7 mouse cellular contexts compared by ENCODE assay signal in the genomic region with DNA sequence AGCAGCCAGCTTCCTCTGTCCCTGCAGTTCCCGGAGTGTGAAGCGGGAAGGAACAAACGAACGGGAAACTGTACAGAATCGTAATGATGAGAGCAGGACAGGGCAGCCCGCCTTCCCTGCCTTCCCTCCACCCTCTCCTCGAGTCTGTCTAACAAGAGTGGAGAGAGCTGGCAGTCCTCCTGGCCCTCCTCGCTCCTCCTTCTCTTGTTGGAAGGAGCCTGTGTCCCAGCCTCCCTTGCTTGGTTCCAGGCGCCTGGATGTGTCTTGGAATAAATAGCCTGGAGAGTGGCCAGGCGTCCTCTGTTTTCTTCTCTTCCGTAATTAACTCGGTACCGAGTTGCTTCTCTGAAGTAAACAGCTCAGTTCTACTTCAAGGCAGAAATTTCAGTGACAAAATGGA.
DNase-seq lines count a peak whose midpoint lies in the region; ATAC-seq and TF ChIP-seq lines count a peak whose summit lies in the region.

No protein-coding gene starts in this region.

- peak; percentile 87 for ATAC-seq in lung, embryonic 14.5 days (ENCODE audit: insufficient read depth)

- H3K27ac ChIP-seq in lung, embryonic 14.5 days (ENCODE audit: low read depth) = no peak overlapping the region

- no peaks in the 10 kb centered on the region for H3K4me1 ChIP-seq in lung, embryonic 14.5 days (ENCODE audit: insufficient read depth)

- peak; percentile 71 for DNase-seq in urinary bladder, postnatal 14 days (ENCODE audit: low spot score)
- DNase-seq in urinary bladder, adult 2 months (ENCODE audit: low spot score) = no peak
- peak; percentile 82 to 84 for DNase-seq in frontal cortex, adult 2 months (ENCODE audit: extremely low spot score in 1 of 2, low spot score in 1 of 2)
- DNase-seq in kidney, postnatal 10 days = peak; percentile 73
- DNase-seq in lung, embryonic 14.5 days = peak; percentile 68
- peak; percentile 78 for DNase-seq in telencephalon, adult 2 months (ENCODE audit: low read depth, low spot score)
- no peak for DNase-seq in thymus, adult 18-20 months

- no peak overlapping the region for H3K4me2 ChIP-seq in lung, embryonic 14.5 days

- no peak overlapping the region for H3K9ac ChIP-seq in lung, embryonic 14.5 days

- TF ChIP-seq CTCF in lung, embryonic 14.5 days (IDR thresholded peaks at IDR 0.05; ENCODE audit: low read depth) = no peak

- no peak overlapping the region for H3K4me3 ChIP-seq in lung, embryonic 14.5 days (ENCODE audit: low read depth, low read length)

- no peaks in the 10 kb centered on the region for H3K9me3 ChIP-seq in lung, embryonic 14.5 days (ENCODE audit: low read depth, low read length)

- 52% methylated on average over 13 of the region's 13 CpGs for WGBS in lung, embryonic 14.5 days

- H3K27me3 ChIP-seq in lung, embryonic 14.5 days (ENCODE audit: insufficient read depth, low read length) = no peaks in the 10 kb centered on the region

- H3K36me3 ChIP-seq in lung, embryonic 14.5 days (ENCODE audit: insufficient read depth) = no peaks in the 10 kb centered on the region

Comparison
In these comparisons a context has a peak if more than half of its experiments do, and no peak if none do; other contexts are left out.
1. DNase-seq: peak in urinary bladder, postnatal 14 days (single experiment), frontal cortex, adult 2 months (2 of 2), kidney, postnatal 10 days (single experiment), lung, embryonic 14.5 days (single experiment) and telencephalon, adult 2 months (single experiment); none in urinary bladder, adult 2 months (single experiment) and thymus, adult 18-20 months (0 of 2).